Mouse (Mus musculus) left cerebral cortex, postnatal 25 days (tissue): ENCODE data around the gene Gtpbp4. TPM values are rescaled to one million over a fixed set of nuclear protein-coding genes. Genes with fewer than 3 reads are reported as not detected.

Source experiments
- microRNA-seq, 2 experiments: library from miRNA; unstranded; fragments of <30 nt; microRNA quantifications; one replicate each; pipeline ENCODE4 v1.2.0; 2022
- total RNA-seq, 2 experiments: library from RNA; stranded (reverse); gene quantifications; 2 replicates each; pipeline ENCODE4 v1.2.3; 2021

The Gtpbp4 gene
- total RNA-seq, 2 experiments from 2014 or later, result 39.0 to 39.2 TPM

Small RNAs within 50 kb of the gene (microRNA-seq; reads per million reads assigned to microRNA genes)
- gene Gm22750, result 0 reads per million in 2 experiments

Other genes starting within 250 kb of the Gtpbp4 start
- 100 to 1,000 TPM in 1 of 2 experiments, 10 to 100 TPM in 1; 97.1 to 102 TPM for gene Wdr37, start 124.2 kb downstream of the Gtpbp4 start, total RNA-seq
- gene Idi1, start 110.6 kb downstream of the Gtpbp4 start, total RNA-seq, result 10 to 100 TPM; 41.2 to 41.3 TPM
- gene Gm9745, start 47.9 kb downstream of the Gtpbp4 start, total RNA-seq, result not detected
- gene Idi2, start 43.2 kb downstream of the Gtpbp4 start, total RNA-seq, result under 1 TPM in 1 of 2 experiments, not detected in 1; 0.16 TPM
- 10 to 100 TPM; 74.6 to 77.8 TPM for gene Larp4b, start 97.8 kb upstream of the Gtpbp4 start, total RNA-seq